Mouse (Mus musculus): ENCODE results near the gene Chchd10. TPM values are rescaled to one million over a fixed set of nuclear protein-coding genes. Genes with fewer than 3 reads are reported as not detected.

Gene Chchd10
- polyA plus RNA-seq, 1 experiment from 2014 or later: 6.9 TPM

DNA sequence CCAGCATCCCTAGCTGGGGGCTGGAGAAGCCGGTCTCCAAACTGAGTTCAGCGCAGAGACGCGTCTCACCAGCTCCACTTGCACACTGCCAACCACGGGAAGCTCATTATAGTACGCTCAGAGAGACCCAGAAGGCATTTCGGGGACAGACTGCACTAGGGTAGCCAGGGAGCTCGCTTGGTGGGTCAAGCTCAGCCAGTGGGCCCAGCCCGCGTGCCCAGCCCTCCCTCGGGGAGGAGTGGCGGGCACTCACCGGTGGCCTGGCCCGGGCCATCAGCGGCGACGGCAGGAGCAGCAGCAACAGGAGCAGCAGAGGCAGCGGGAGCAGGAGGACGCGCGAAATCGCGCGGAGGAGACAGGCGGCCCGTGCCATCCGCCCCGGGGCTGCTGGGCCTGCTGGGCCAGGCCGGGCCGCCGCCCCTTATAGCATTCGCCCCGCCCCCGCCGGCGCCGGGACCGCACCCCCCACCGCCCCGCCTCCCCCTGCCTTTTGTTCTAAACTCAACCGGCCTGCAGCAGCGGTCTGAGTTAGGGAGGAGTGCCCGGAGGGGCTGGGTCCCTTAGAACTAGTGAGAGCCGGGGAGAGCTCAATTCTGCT is 750 bp upstream of the Chchd10 start:
- DNase-seq (ENCODE audit: low spot score): peak; percentile 76
- Histone ChIP-seq H3K9me3 (replicated peaks) (no peaks in the 10 kb centered on the region), H3K4me1 (peaks cover 52% of the 10 kb centered on the region), H3K36me3 (peaks cover 6% of the 10 kb centered on the region; the same call in 1 of the 2 replicates), H3K4me3 (peak overlapping the region; percentile 72), H3K27ac (replicated peaks) (peak overlapping the region; percentile 88), H3K27me3 (ENCODE audit: low read depth, poor library complexity, severe bottlenecking) (peaks cover 86% of the 10 kb centered on the region)
- under 1% methylated on average over 43 of the region's 44 CpGs for WGBS

- peaks cover 66% of the 10 kb centered on the region for H3K4me1 ChIP-seq
These were observed 2.1 kb downstream of the Chchd10 start for GRCm38 (mm10) chr10:75934991-75935390.

GRCm38 (mm10) chr10:75935680-75936541 is 3.0 kb downstream of the Chchd10 start, which contains the start of gene Mmp11:
Mmp11 (minus strand) TSS chr10:75936496.
- WGBS: 2% methylated on average over 51 of the region's 51 CpGs
- Histone ChIP-seq H3K4me1 (peaks cover 69% of the 10 kb centered on the region), H3K9me3 (replicated peaks) (no peaks in the 10 kb centered on the region), H3K36me3 (no peaks in the 10 kb centered on the region), H3K27me3 (ENCODE audit: low read depth, poor library complexity, severe bottlenecking) (peaks cover 93% of the 10 kb centered on the region), H3K27ac (replicated peaks) (peak within 1 kb of the TSS; percentile 42; the same call in 1 of the 2 replicates), H3K4me3 (peak within 1 kb of the TSS; percentile 68)
- peak; percentile 78 for DNase-seq (ENCODE audit: low spot score)

More at GRCm38 (mm10) chr10:75934991-75935390, 2.1 kb downstream of the Chchd10 start:
- 90% methylated on average over 1 of the region's 1 CpGs for WGBS
- Histone ChIP-seq H3K36me3 (no peaks in the 10 kb centered on the region), H3K27me3 (ENCODE audit: low read depth, poor library complexity, severe bottlenecking) (peaks cover 93% of the 10 kb centered on the region), H3K4me3 (peak overlapping the region; percentile 68), H3K27ac (replicated peaks) (no peak overlapping the region), H3K9me3 (replicated peaks) (no peaks in the 10 kb centered on the region)
- no peak for DNase-seq (ENCODE audit: low spot score)

- Histone ChIP-seq H3K4me3 (no peak overlapping the region), H3K27ac (replicated peaks) (no peak overlapping the region), H3K4me1 (peaks cover 60% of the 10 kb centered on the region), H3K36me3 (no peaks in the 10 kb centered on the region), H3K27me3 (ENCODE audit: low read depth, poor library complexity, severe bottlenecking) (peaks cover 82% of the 10 kb centered on the region), H3K9me3 (replicated peaks) (no peaks in the 10 kb centered on the region)
- no peak for DNase-seq (ENCODE audit: low spot score)
- WGBS: 28% methylated on average over 18 of the region's 18 CpGs
These were observed 4.2 kb downstream of the Chchd10 start for GRCm38 (mm10) chr10:75936909-75937667.

GRCm38 (mm10) chr10:75937851-75938643 is 5.1 kb downstream of the Chchd10 start:
- no peaks in the 10 kb centered on the region for H3K36me3 ChIP-seq
- WGBS: 56% methylated on average over 10 of the region's 10 CpGs
- peaks cover 50% of the 10 kb centered on the region for H3K4me1 ChIP-seq
- H3K4me3 ChIP-seq: no peak overlapping the region
- peaks cover 75% of the 10 kb centered on the region for H3K27me3 ChIP-seq (ENCODE audit: low read depth, poor library complexity, severe bottlenecking)
- H3K9me3 ChIP-seq (replicated peaks): no peaks in the 10 kb centered on the region
- no peak for DNase-seq (ENCODE audit: low spot score)
- H3K27ac ChIP-seq (replicated peaks): no peak overlapping the region

- 52% methylated on average over 9 of the region's 9 CpGs for WGBS
- Histone ChIP-seq H3K9me3 (replicated peaks) (no peaks in the 10 kb centered on the region), H3K27ac (replicated peaks) (0 out of 2 replicates have a peak overlapping the region, but pooled peaks have one; percentile 2), H3K4me1 (peaks cover 54% of the 10 kb centered on the region), H3K4me3 (no peak overlapping the region), H3K36me3 (no peaks in the 10 kb centered on the region), H3K27me3 (ENCODE audit: low read depth, poor library complexity, severe bottlenecking) (peaks cover 59% of the 10 kb centered on the region)
- DNase-seq (ENCODE audit: low spot score): no peak
These were observed 6.7 kb downstream of the Chchd10 start for GRCm38 (mm10) chr10:75939481-75940234.

- Histone ChIP-seq H3K4me3 (no peak within 1 kb of the TSS), H3K4me1 (peaks cover 46% of the 10 kb centered on the region)
These were observed 7.6 kb downstream of the Chchd10 start, which contains the start of gene Gm867 for GRCm38 (mm10) chr10:75940520-75940919. Gm867 (minus strand) TSS chr10:75940672.

GRCm38 (mm10) chr10:75941042-75941824 is 8.3 kb downstream of the Chchd10 start:
- DNase-seq (ENCODE audit: low spot score): no peak
- no peaks in the 10 kb centered on the region for H3K36me3 ChIP-seq
- H3K4me3 ChIP-seq: no peak overlapping the region
- no peaks in the 10 kb centered on the region for H3K9me3 ChIP-seq (replicated peaks)
- peaks cover 39% of the 10 kb centered on the region for H3K4me1 ChIP-seq
- peaks cover 43% of the 10 kb centered on the region for H3K27me3 ChIP-seq (ENCODE audit: low read depth, poor library complexity, severe bottlenecking)
- 69% methylated on average over 9 of the region's 9 CpGs for WGBS
- H3K27ac ChIP-seq (replicated peaks): no peak overlapping the region

More at GRCm38 (mm10) chr10:75940520-75940919, 7.6 kb downstream of the Chchd10 start, which contains the start of gene Gm867:
- H3K36me3 ChIP-seq: no peaks in the 10 kb centered on the region
- H3K9me3 ChIP-seq (replicated peaks): no peaks in the 10 kb centered on the region
- H3K27ac ChIP-seq (replicated peaks): 0 out of 2 replicates have a peak within 1 kb of the TSS, but pooled peaks have one; percentile 2
- 76% methylated on average over 5 of the region's 5 CpGs for WGBS
- DNase-seq (ENCODE audit: low spot score): no peak
- peaks cover 50% of the 10 kb centered on the region for H3K27me3 ChIP-seq (ENCODE audit: low read depth, poor library complexity, severe bottlenecking)

- H3K36me3 ChIP-seq: no peaks in the 10 kb centered on the region
- no peak within 1 kb of the TSS for H3K4me3 ChIP-seq
- peaks cover 26% of the 10 kb centered on the region for H3K27me3 ChIP-seq (ENCODE audit: low read depth, poor library complexity, severe bottlenecking)
- H3K9me3 ChIP-seq (replicated peaks): no peaks in the 10 kb centered on the region
- WGBS: 82% methylated on average over 15 of the region's 15 CpGs
- no peak for DNase-seq (ENCODE audit: low spot score)
- peaks cover 26% of the 10 kb centered on the region for H3K4me1 ChIP-seq
- no peak within 1 kb of the TSS; the same call in 1 of the 2 replicates for H3K27ac ChIP-seq (replicated peaks)
These were observed 10.0 kb downstream of the Chchd10 start, which contains the start of gene Vpreb3 for GRCm38 (mm10) chr10:75942736-75943477. Vpreb3 (plus strand) TSS chr10:75943057.

- DNase-seq (ENCODE audit: low spot score): no peak
- H3K4me3 ChIP-seq: no peak overlapping the region
- peaks cover 24% of the 10 kb centered on the region for H3K4me1 ChIP-seq
- no peaks in the 10 kb centered on the region for H3K36me3 ChIP-seq
- H3K27me3 ChIP-seq (ENCODE audit: low read depth, poor library complexity, severe bottlenecking): peaks cover 20% of the 10 kb centered on the region
- no peak overlapping the region; the same call in 1 of the 2 replicates for H3K27ac ChIP-seq (replicated peaks)
- no peaks in the 10 kb centered on the region for H3K9me3 ChIP-seq (replicated peaks)
- WGBS: 34% methylated on average over 11 of the region's 11 CpGs
These were observed 11.3 kb downstream of the Chchd10 start for GRCm38 (mm10) chr10:75944066-75944772.
